Mouse (Mus musculus) embryo, embryonic 10.5 days (tissue): ENCODE results near the gene Hist1h2bj.
"Not testable (repeated sequence)": the region's sequence is repeated elsewhere in the genome, so short reads cannot be mapped to it uniquely, and the experiment has no call there.

Source experiments
- DNase-seq: peaks from one replicate; pipeline ENCODE4 v3.0.0-alpha.2; 2015; ENCODE audit warnings: low spot score

Gene Hist1h2bj

GRCm38 (mm10) chr13:22039951-22040463 lies 3.0 kb upstream of the Hist1h2bj start:
- no peak for DNase-seq

- peak; percentile 82 for DNase-seq
Observed at GRCm38 (mm10) chr13:22040464-22041141, 2.4 kb upstream of the Hist1h2bj start.

GRCm38 (mm10) chr13:22041142-22041536 lies 1.9 kb upstream of the Hist1h2bj start, which contains the start of gene Hist1h4i:
Hist1h4i (minus strand) TSS chr13:22041362.
- DNase-seq: peak; percentile 97

- DNase-seq: peak; percentile 81
Observed at GRCm38 (mm10) chr13:22041651-22042567, 1.1 kb upstream of the Hist1h2bj start.

- DNase-seq: peak; percentile 92
Observed at GRCm38 (mm10) chr13:22043503-22044431, 753 bp downstream of the Hist1h2bj start.

GRCm38 (mm10) chr13:22044432-22045155 lies 1.6 kb downstream of the Hist1h2bj start:
- no peak for DNase-seq

- DNase-seq: no peak
Observed at GRCm38 (mm10) chr13:22045311-22045710, 2.3 kb downstream of the Hist1h2bj start.

GRCm38 (mm10) chr13:22049041-22049440 lies 6.0 kb downstream of the Hist1h2bj start:
- no peak for DNase-seq

- peak; percentile 94 for DNase-seq
Observed at GRCm38 (mm10) chr13:22049737-22050440, 6.9 kb downstream of the Hist1h2bj start.

GRCm38 (mm10) chr13:22050591-22051522 lies 7.8 kb downstream of the Hist1h2bj start:
- peak; percentile 96 for DNase-seq

- DNase-seq: no peak
Observed at GRCm38 (mm10) chr13:22051523-22051859, 8.5 kb downstream of the Hist1h2bj start.

GRCm38 (mm10) chr13:22053754-22054153 lies 10.7 kb downstream of the Hist1h2bj start:
- DNase-seq: no peak

- no peak for DNase-seq
Observed at GRCm38 (mm10) chr13:22061422-22061821, 18.4 kb downstream of the Hist1h2bj start.

GRCm38 (mm10) chr13:22063468-22063867 lies 20.5 kb downstream of the Hist1h2bj start:
- DNase-seq: no peak

GRCm38 (mm10) chr13:22084140-22084539 lies 41.1 kb downstream of the Hist1h2bj start, which contains the start of gene Vmn1r188:
Vmn1r188 (plus strand) TSS chr13:22084440.
- not testable (repeated sequence) for DNase-seq
